Mouse (Mus musculus): ENCODE measurements around the gene Psg22. TPM values are rescaled to one million over a fixed set of nuclear protein-coding genes. Genes with fewer than 3 reads are reported as not detected.
"Not testable (repeated sequence)": the region's sequence is repeated elsewhere in the genome, so short reads cannot be mapped to it uniquely, and the experiment has no call there.

Gene Psg22
- total RNA-seq (2014; fragmentation: Nextera tagmentation) = not detected in 2 replicates
- not detected in 2 replicates for total RNA-seq (2017)

- ATAC-seq (replicated peaks; ENCODE audit: poor library complexity, severe bottlenecking) = no peak
Observed at GRCm38 (mm10) chr7:18717790-18718189, at the start of gene Psg22. Gene Psg22, plus strand, starts transcription at chr7:18718090.

GRCm38 (mm10) chr7:18679772-18680171 lies 38.1 kb upstream of the Psg22 start:
- peak; percentile 48; the same call in 1 of the 2 replicates for ATAC-seq (replicated peaks; ENCODE audit: poor library complexity, severe bottlenecking)

- no peak for ATAC-seq (replicated peaks; ENCODE audit: poor library complexity, severe bottlenecking)
Observed at GRCm38 (mm10) chr7:18685586-18685985, 32.3 kb upstream of the Psg22 start.

GRCm38 (mm10) chr7:18686085-18686484 lies 31.8 kb upstream of the Psg22 start, which contains the start of gene Psg20:
Gene Psg20, minus strand, starts transcription at chr7:18686185.
- ATAC-seq (replicated peaks; ENCODE audit: poor library complexity, severe bottlenecking) = no peak

- not testable (repeated sequence) for ATAC-seq (replicated peaks; ENCODE audit: poor library complexity, severe bottlenecking)
Observed at GRCm38 (mm10) chr7:18710331-18710730, 7.6 kb upstream of the Psg22 start.

GRCm38 (mm10) chr7:18710846-18711245 lies 7.0 kb upstream of the Psg22 start:
- ATAC-seq (replicated peaks; ENCODE audit: poor library complexity, severe bottlenecking) = no peak

- ATAC-seq (replicated peaks; ENCODE audit: poor library complexity, severe bottlenecking) = no peak
Observed at GRCm38 (mm10) chr7:18715546-18715945, 2.3 kb upstream of the Psg22 start.

GRCm38 (mm10) chr7:18724001-18724400 lies 6.1 kb downstream of the Psg22 start:
- ATAC-seq (replicated peaks; ENCODE audit: poor library complexity, severe bottlenecking) = no peak

GRCm38 (mm10) chr7:18725931-18726330 lies 8.0 kb downstream of the Psg22 start:
- ATAC-seq (replicated peaks; ENCODE audit: poor library complexity, severe bottlenecking) = not testable (repeated sequence)

- ATAC-seq (replicated peaks; ENCODE audit: poor library complexity, severe bottlenecking) = no peak
Observed at GRCm38 (mm10) chr7:18728391-18728790, 10.5 kb downstream of the Psg22 start.

- no peak for ATAC-seq (replicated peaks; ENCODE audit: poor library complexity, severe bottlenecking)
Observed at GRCm38 (mm10) chr7:18733111-18733510, 15.2 kb downstream of the Psg22 start.

- no peak for ATAC-seq (replicated peaks; ENCODE audit: poor library complexity, severe bottlenecking)
Observed at GRCm38 (mm10) chr7:18734451-18734850, 16.6 kb downstream of the Psg22 start.

GRCm38 (mm10) chr7:18746189-18746860 lies 28.4 kb downstream of the Psg22 start:
- no peak for ATAC-seq (replicated peaks; ENCODE audit: poor library complexity, severe bottlenecking)

GRCm38 (mm10) chr7:18747420-18747819 lies 29.5 kb downstream of the Psg22 start:
- not testable (repeated sequence) for ATAC-seq (replicated peaks; ENCODE audit: poor library complexity, severe bottlenecking)

GRCm38 (mm10) chr7:18748994-18749895 lies 31.4 kb downstream of the Psg22 start:
- no peak for ATAC-seq (replicated peaks; ENCODE audit: poor library complexity, severe bottlenecking)

GRCm38 (mm10) chr7:18749896-18750477 lies 32.1 kb downstream of the Psg22 start:
- peak; percentile 82 for ATAC-seq (replicated peaks; ENCODE audit: poor library complexity, severe bottlenecking)

GRCm38 (mm10) chr7:18760152-18760551 lies 42.3 kb downstream of the Psg22 start:
- peak; percentile 52; the same call in 1 of the 2 replicates for ATAC-seq (replicated peaks; ENCODE audit: poor library complexity, severe bottlenecking)

GRCm38 (mm10) chr7:18762885-18763284 lies 45.0 kb downstream of the Psg22 start:
- not testable (repeated sequence) for ATAC-seq (replicated peaks; ENCODE audit: poor library complexity, severe bottlenecking)

Data from granulocyte monocyte progenitor cell, adult 5-6 weeks (primary cell).